8 mouse cellular contexts compared by ENCODE assay signal in genomic region chr17:26464972-26465371, GRCm38 (mm10). TPM values are rescaled to one million over a fixed set of nuclear protein-coding genes. Genes with fewer than 3 reads are reported as not detected.
A peak's percentile ranks its signal among the peaks of the same experiment; 100 is the strongest.
DNase-seq lines count a peak whose midpoint lies in the region; ATAC-seq and TF ChIP-seq lines count a peak whose summit lies in the region.

No protein-coding gene starts in this region.

- no peaks in the 10 kb centered on the region; the same call in 1 of the 2 replicates for H3K4me1 ChIP-seq in cerebellum, adult 2 months (ENCODE audit: control insufficient read depth, insufficient read depth, low read length)
- H3K4me1 ChIP-seq in embryonic facial prominence, embryonic 10.5 days = peaks cover 9% of the 10 kb centered on the region
- peaks cover 11% of the 10 kb centered on the region for H3K4me1 ChIP-seq in lung, adult 2 months (ENCODE audit: control insufficient read depth, insufficient read depth, low read length)
- H3K4me1 ChIP-seq in hindbrain, embryonic 11.5 days (replicated peaks; ENCODE audit: control insufficient read depth, insufficient read depth, low read length) = 0 out of 2 replicates have a peak, but pooled peaks cover 2% of the 10 kb centered on the region

- no peaks in the 10 kb centered on the region for H3K9me3 ChIP-seq in embryonic facial prominence, embryonic 10.5 days
- no peaks in the 10 kb centered on the region for H3K9me3 ChIP-seq in hindbrain, embryonic 11.5 days (ENCODE audit: control insufficient read depth, low read length)

- no peak for TF ChIP-seq CTCF in cerebellum, adult 2 months (IDR thresholded peaks at IDR 0.05; ENCODE audit: borderline replicate concordance, insufficient read depth, low read depth, low read length)
- TF ChIP-seq CTCF in lung, adult 2 months (IDR thresholded peaks at IDR 0.05; ENCODE audit: insufficient read depth, low read length) = no peak

- WGBS in cerebellum, adult 2 months = 81% methylated on average over 7 of the region's 7 CpGs
- WGBS in embryonic facial prominence, embryonic 10.5 days = 49% methylated on average over 7 of the region's 7 CpGs
- 48% methylated on average over 7 of the region's 7 CpGs for WGBS in lung, adult 2 months
- 67% methylated on average over 7 of the region's 7 CpGs for whole genome bisulfite sequencing in hindbrain, embryonic 11.5 days

- H3K36me3 ChIP-seq in embryonic facial prominence, embryonic 10.5 days (replicated peaks) = no peaks in the 10 kb centered on the region
- H3K36me3 ChIP-seq in hindbrain, embryonic 11.5 days (ENCODE audit: control insufficient read depth, insufficient read depth, low read length) = no peaks in the 10 kb centered on the region

- no peak for DNase-seq in cerebellum, adult 2 months
- no peak for DNase-seq in cerebellum, postnatal 36 days
- DNase-seq in embryonic facial prominence, embryonic 10.5 days (ENCODE audit: low spot score) = peak; percentile 22
- DNase-seq in kidney, adult 11 months = peak; percentile 88
- peak; percentile 50 for DNase-seq in lung, adult 2 months
- no peak for DNase-seq in frontal cortex, postnatal 10 days (ENCODE audit: low spot score in 2 of 2)
- no peak for DNase-seq in hindbrain, embryonic 11.5 days (ENCODE audit: low spot score)

- no peak overlapping the region for H3K4me3 ChIP-seq in cerebellum, adult 2 months (replicated peaks; ENCODE audit: insufficient read depth, low read depth, low read length)
- H3K4me3 ChIP-seq in embryonic facial prominence, embryonic 10.5 days = no peak overlapping the region
- H3K4me3 ChIP-seq in lung, adult 2 months (replicated peaks; ENCODE audit: extremely low read depth, low read depth, low read length) = peak overlapping the region; percentile 67
- no peak overlapping the region for H3K4me3 ChIP-seq in hindbrain, embryonic 11.5 days (ENCODE audit: low read depth, low read length)

- H3K27ac ChIP-seq in cerebellum, adult 2 months (ENCODE audit: insufficient read depth, low read length) = peak overlapping the region; percentile 37; the same call in 1 of the 2 replicates
- 0 out of 2 replicates have a peak overlapping the region, but pooled peaks have one; percentile 35 for H3K27ac ChIP-seq in embryonic facial prominence, embryonic 10.5 days (replicated peaks)
- H3K27ac ChIP-seq in hindbrain, embryonic 11.5 days (ENCODE audit: low read depth, low read length) = no peak overlapping the region

- no peak for TF ChIP-seq POLR2A in cerebellum, adult 2 months (IDR thresholded peaks at IDR 0.05; ENCODE audit: borderline replicate concordance, insufficient read depth, low read length)
- TF ChIP-seq POLR2A in lung, adult 2 months (IDR thresholded peaks at IDR 0.05; ENCODE audit: borderline replicate concordance, extremely low read depth, low read depth, low read length) = peak; percentile 88

- no peak for ATAC-seq in hindbrain, embryonic 11.5 days (ENCODE audit: low FRiP score)
- ATAC-seq in granulocyte monocyte progenitor cell, adult 5-6 weeks (replicated peaks; ENCODE audit: poor library complexity, severe bottlenecking) = no peak

- no peak overlapping the region for H3K9ac ChIP-seq in hindbrain, embryonic 11.5 days (ENCODE audit: low read depth, low read length)

- no peak overlapping the region for H3K4me2 ChIP-seq in hindbrain, embryonic 11.5 days (replicated peaks; ENCODE audit: low read depth, low read length)

- H3K27me3 ChIP-seq in cerebellum, adult 2 months (ENCODE audit: control insufficient read depth, insufficient read depth, low read length) = no peaks in the 10 kb centered on the region
- H3K27me3 ChIP-seq in embryonic facial prominence, embryonic 10.5 days (replicated peaks; ENCODE audit: low read depth, poor library complexity, severe bottlenecking) = 0 out of 2 replicates have a peak, but pooled peaks cover 4% of the 10 kb centered on the region
- H3K27me3 ChIP-seq in hindbrain, embryonic 11.5 days (ENCODE audit: control insufficient read depth, insufficient read depth, low read length) = no peaks in the 10 kb centered on the region

RNA-seq across cellular contexts. Expression of gene Neurl1b, which starts 50.3 kb away (rescaled TPM):
- polyA plus RNA-seq in cerebellum, adult 2 months (2012; rRNA removed) = 0.84 and 1.1 TPM in 2 replicates
- 0.16 TPM in 2 replicates for polyA plus RNA-seq in embryonic facial prominence, embryonic 10.5 days (2016; fragmentation: Nextera tagmentation; extraction: Ambion mirVana)
- 14.5 and 38.8 TPM in 2 replicates for polyA plus RNA-seq in lung, adult 2 months (2012; rRNA removed)
- polyA plus RNA-seq in hindbrain, embryonic 11.5 days (2014; fragmentation: Nextera tagmentation; extraction: Ambion mirVana) = 0.25 and 0.79 TPM in 2 replicates
- 1.4 TPM in 2 replicates for total RNA-seq in granulocyte monocyte progenitor cell, adult 5-6 weeks (2014; fragmentation: Nextera tagmentation)
- 0.65 and 3.6 TPM in 2 replicates for total RNA-seq in granulocyte monocyte progenitor cell, adult 5-6 weeks (2017)

Comparison
In these comparisons a context has a peak if more than half of its experiments do, and no peak if none do; other contexts are left out.
1. DNase-seq: peak in embryonic facial prominence, embryonic 10.5 days (single experiment), kidney, adult 11 months (single experiment) and lung, adult 2 months (single experiment); none in cerebellum, adult 2 months (0 of 2), cerebellum, postnatal 36 days (0 of 2), frontal cortex, postnatal 10 days (0 of 2) and hindbrain, embryonic 11.5 days (single experiment).